Mouse (Mus musculus) testis, adult 2 months (tissue): Measurements from ENCODE around the gene Pam16. TPM values are rescaled to one million over a fixed set of nuclear protein-coding genes. Genes with fewer than 3 reads are reported as not detected.
A peak's percentile ranks its signal among the peaks of the same experiment; 100 is the strongest.

Source experiments
- H3K27ac ChIP-seq: fragments of 200-500 bp; 2 replicates; pipeline ENCODE4 v1.5.1; 2012; ENCODE audit warnings: low read depth, low read length; ENCODE audit not compliant: control insufficient read depth, insufficient read depth
- H3K27me3 ChIP-seq: fragments of 200-500 bp; 2 replicates; pipeline ENCODE4 v1.6.1; 2012; ENCODE audit warnings: mild to moderate bottlenecking, low read length, moderate library complexity; ENCODE audit not compliant: control insufficient read depth, insufficient read depth
- H3K36me3 ChIP-seq: fragments of 200-500 bp; 2 replicates; pipeline ENCODE4 v1.6.1; 2012; ENCODE audit warnings: mild to moderate bottlenecking, low read length; ENCODE audit not compliant: control insufficient read depth, insufficient read depth
- H3K4me1 ChIP-seq: fragments of 200-500 bp; 2 replicates; pipeline ENCODE4 v1.6.1; 2012; ENCODE audit warnings: low read length; ENCODE audit not compliant: control insufficient read depth, insufficient read depth
- H3K4me3 ChIP-seq: fragments of 200-500 bp; 2 replicates; pipeline ENCODE4 v1.5.1; 2012; ENCODE audit warnings: low read depth, mild to moderate bottlenecking, low read length, moderate library complexity, mixed read lengths; ENCODE audit not compliant: control insufficient read depth
- CTCF ChIP-seq: fragments of 200-500 bp; IDR thresholded peaks from 2 replicates; pipeline ENCODE4 v1.5.1; 2012; ENCODE audit warnings: low read depth, mild to moderate bottlenecking, inconsistent platforms, low read length, moderate library complexity; ENCODE audit not compliant: control insufficient read depth, insufficient read depth, insufficient replicate concordance
- POLR2A ChIP-seq: fragments of 200-500 bp; IDR thresholded peaks from 2 replicates; pipeline ENCODE4 v1.6.1; 2012; ENCODE audit warnings: low read depth, mild to moderate bottlenecking, inconsistent platforms, low read length, moderate library complexity; ENCODE audit not compliant: control insufficient read depth
- polyA plus RNA-seq: library from polyadenylated mRNA; depleted of rRNA; stranded (reverse); fragments of >200 nt; gene quantifications from 2 replicates; pipeline ENCODE4 v1.2.3, GENCODE M21; 2012

The Pam16 gene
- polyA plus RNA-seq, 1 experiment: 114 TPM

DNA sequence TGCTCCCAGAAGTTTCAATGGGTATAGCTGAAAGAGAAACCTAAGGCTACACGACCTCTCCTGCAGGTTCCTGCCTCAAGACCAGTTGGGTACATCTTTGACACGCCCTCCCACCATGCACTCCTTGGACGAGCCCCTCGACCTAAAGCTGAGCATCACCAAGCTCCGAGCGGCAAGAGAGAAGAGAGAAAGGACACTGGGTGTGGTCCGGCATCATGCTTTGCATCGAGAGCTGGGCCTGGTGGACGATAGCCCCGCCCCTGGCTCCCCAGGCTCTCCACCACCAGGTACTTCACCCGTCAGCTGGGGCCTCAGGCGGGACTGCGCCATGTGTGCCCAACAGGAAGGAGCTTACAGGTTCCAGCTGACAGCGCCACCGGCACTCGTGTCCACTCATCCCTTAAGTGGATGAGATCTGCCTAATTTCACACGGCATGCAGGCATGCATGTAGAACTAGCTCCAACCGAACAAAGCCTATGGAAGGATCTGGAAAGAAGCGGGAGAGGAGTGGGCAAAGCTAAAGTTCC is 16.2 kb downstream of the Pam16 start:
- no peaks in the 10 kb centered on the region for H3K36me3 ChIP-seq
- no peaks in the 10 kb centered on the region for H3K27me3 ChIP-seq
- H3K4me1 ChIP-seq: no peaks in the 10 kb centered on the region; the same call in none of the 2 replicates
- no peak overlapping the region for H3K27ac ChIP-seq
- TF ChIP-seq CTCF: no peak
- TF ChIP-seq POLR2A: no peak
- H3K4me3 ChIP-seq: no peak overlapping the region

GRCm38 (mm10) chr16:4607818-4608531 is 16.8 kb downstream of the Pam16 start:
- Histone ChIP-seq H3K36me3 (no peaks in the 10 kb centered on the region), H3K27me3 (no peaks in the 10 kb centered on the region), H3K4me1 (no peaks in the 10 kb centered on the region; the same call in none of the 2 replicates), H3K4me3 (no peak overlapping the region), H3K27ac (no peak overlapping the region)
- TF ChIP-seq POLR2A (no peak), CTCF (peak; percentile 59; the same call in 1 of the 2 replicates)

DNA sequence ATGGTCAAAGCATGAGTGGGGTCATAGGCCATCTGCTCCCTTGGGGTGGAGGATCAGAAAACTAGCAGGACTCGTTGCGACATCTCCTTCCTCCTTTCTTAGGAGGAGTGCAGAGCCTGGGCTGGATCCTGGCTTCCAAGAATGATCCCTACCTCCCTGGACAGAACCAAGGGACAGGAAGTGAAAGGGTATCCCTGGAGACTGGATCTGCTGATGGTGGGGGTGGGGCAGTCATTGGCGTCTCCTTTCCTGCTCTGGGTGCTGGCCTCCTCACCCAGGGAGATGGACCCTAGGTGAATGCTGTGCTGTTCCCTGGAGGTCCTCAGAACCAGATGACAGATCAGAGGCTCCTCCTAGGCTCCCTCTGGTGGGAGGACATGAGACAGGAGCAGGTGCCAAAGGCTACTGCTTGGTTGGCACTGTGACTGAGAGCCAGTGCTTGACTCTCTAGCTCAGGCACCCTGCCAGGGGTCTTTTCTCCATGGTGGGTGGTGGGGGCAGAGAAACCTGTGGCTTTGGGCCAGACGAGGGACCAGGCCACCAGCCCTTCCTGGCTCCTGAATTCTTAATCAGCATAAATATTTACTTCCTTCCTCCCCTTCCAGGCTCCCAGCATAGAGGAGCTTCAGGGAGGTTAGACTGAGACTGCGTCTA is 18.2 kb downstream of the Pam16 start:
- H3K27ac ChIP-seq: no peak overlapping the region
- H3K4me3 ChIP-seq: no peak overlapping the region
- H3K4me1 ChIP-seq: peaks cover 3% of the 10 kb centered on the region
- H3K36me3 ChIP-seq: no peaks in the 10 kb centered on the region
- no peaks in the 10 kb centered on the region for H3K27me3 ChIP-seq
- TF ChIP-seq CTCF (peak; percentile 20; the same call in 1 of the 2 replicates), POLR2A (no peak)

DNA sequence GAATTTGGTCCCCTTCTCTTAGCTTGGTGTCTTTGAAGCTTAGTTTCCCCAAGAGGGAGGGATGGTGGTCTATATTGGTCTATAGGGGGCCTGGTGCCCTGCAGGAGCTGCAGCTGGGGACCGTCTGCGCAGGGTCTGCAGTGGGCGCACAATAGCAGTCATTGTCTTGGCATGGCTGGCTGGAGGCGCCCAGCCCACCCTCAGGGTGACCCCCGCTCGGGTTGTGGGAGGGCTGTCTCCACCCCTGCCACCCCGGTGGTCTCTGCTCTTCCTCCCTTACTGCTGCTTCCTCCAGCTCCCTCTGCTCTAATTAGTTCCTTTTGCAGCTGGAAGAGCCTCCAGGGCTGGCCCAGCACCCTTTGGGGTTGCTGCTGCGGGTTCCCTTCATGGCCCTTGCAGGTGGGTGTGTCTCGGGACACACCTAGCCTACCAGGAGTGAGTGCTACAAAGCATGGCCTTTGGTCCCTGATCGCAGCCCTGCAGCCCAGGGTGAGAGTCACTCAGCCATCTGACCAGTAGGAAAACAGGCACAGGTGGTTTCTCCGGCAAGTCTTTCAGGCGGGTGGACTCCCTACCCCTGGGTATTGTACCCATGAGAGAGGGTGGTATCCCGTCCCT is 19.2 kb downstream of the Pam16 start:
- Histone ChIP-seq H3K4me1 (peaks cover 3% of the 10 kb centered on the region), H3K27ac (no peak overlapping the region), H3K4me3 (no peak overlapping the region), H3K36me3 (no peaks in the 10 kb centered on the region), H3K27me3 (no peaks in the 10 kb centered on the region)
- TF ChIP-seq CTCF (no peak), POLR2A (no peak)

GRCm38 (mm10) chr16:4604293-4604837 is 20.4 kb downstream of the Pam16 start:
- no peak overlapping the region for H3K4me3 ChIP-seq
- TF ChIP-seq POLR2A (no peak), CTCF (no peak)
- no peaks in the 10 kb centered on the region for H3K36me3 ChIP-seq
- H3K27me3 ChIP-seq: no peaks in the 10 kb centered on the region
- H3K27ac ChIP-seq: no peak overlapping the region
- H3K4me1 ChIP-seq: peaks cover 3% of the 10 kb centered on the region

- no peak overlapping the region for H3K27ac ChIP-seq
- no peak overlapping the region for H3K4me3 ChIP-seq
- no peaks in the 10 kb centered on the region for H3K36me3 ChIP-seq
- H3K27me3 ChIP-seq: no peaks in the 10 kb centered on the region
- peaks cover 3% of the 10 kb centered on the region for H3K4me1 ChIP-seq
- no peak for TF ChIP-seq POLR2A
- no peak for TF ChIP-seq CTCF
Observed at GRCm38 (mm10) chr16:4603453-4603837, 21.3 kb downstream of the Pam16 start.
